In the genomic region with DNA sequence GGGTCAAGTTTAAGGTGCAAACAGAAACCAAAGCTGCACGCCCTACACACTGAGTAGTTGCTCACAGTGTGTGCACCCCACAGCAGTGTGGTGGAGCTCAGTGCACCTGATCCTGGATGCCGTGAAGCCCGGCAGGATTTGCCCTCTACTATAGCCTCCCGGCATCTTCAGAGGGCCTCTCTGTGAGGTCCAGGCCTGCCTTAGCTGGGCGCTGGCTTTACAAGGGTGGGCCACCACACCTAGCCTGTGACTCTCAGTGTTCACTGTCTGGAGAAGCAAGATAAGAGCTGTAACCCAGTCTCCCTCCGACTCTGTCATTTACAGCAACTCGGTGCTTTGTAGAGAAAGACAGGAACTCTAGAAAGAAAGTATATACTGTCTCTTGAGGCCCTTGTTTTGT, we compare ENCODE assay signal across 16 mouse cellular contexts. TPM values are rescaled to one million over a fixed set of nuclear protein-coding genes. Genes with fewer than 3 reads are reported as not detected.
DNase-seq lines count a peak whose midpoint lies in the region; ATAC-seq lines count a peak whose summit lies in the region.
"Had no signal": no experiment of that assay in that cellular context is flagged by ENCODE, and none has a peak within 500 bp of the region (broad histone marks: within the 10 kb centered on the region; RNA-seq: fewer than 3 reads in every experiment).

No protein-coding gene starts in this region.

- no peak overlapping the region for H3K4me3 ChIP-seq in heart, embryonic 11.5 days (ENCODE audit: low read depth, low read length)
- H3K4me3 ChIP-seq in limb, embryonic 10.5 days, result no peak overlapping the region
- H3K4me3 ChIP-seq: embryonic facial prominence, embryonic 15.5 days; gastrocnemius, adult 2 months; midbrain, embryonic 13.5 days; neural tube, embryonic 15.5 days had no signal

- ATAC-seq in heart, embryonic 11.5 days (replicated peaks; ENCODE audit: insufficient number of reproducible peaks, low FRiP score, low TSS enrichment), result peak; percentile 86
- ATAC-seq in megakaryocyte-erythroid progenitor cell, adult 5-6 weeks (replicated peaks; ENCODE audit: low FRiP score, low TSS enrichment, poor library complexity, severe bottlenecking), result peak; percentile 71
- ATAC-seq: midbrain, embryonic 13.5 days had no signal

- peak overlapping the region; percentile 79 for H3K27ac ChIP-seq in heart, embryonic 11.5 days (ENCODE audit: low read depth, low read length)
- peak overlapping the region; percentile 23; the same call in 1 of the 2 replicates for H3K27ac ChIP-seq in limb, embryonic 10.5 days
- H3K27ac ChIP-seq: embryonic facial prominence, embryonic 15.5 days; midbrain, embryonic 13.5 days; neural tube, embryonic 15.5 days had no signal

- H3K4me2 ChIP-seq in heart, embryonic 11.5 days, result peak overlapping the region; percentile 52
- H3K4me2 ChIP-seq: embryonic facial prominence, embryonic 15.5 days; midbrain, embryonic 13.5 days; neural tube, embryonic 15.5 days had no signal

- no peak for DNase-seq in heart, postnatal 25 days (ENCODE audit: low spot score)
- DNase-seq in MEL-GATA-1-ER (ENCODE audit: extremely low read depth, low read depth), result peak; percentile 85
- no peak for DNase-seq in limb, embryonic 10.5 days (ENCODE audit: low spot score)
- DNase-seq in layer of hippocampus, adult 18-20 months (ENCODE audit: low spot score in 2 of 2), result no peak
- DNase-seq in thymus, postnatal 10 days (ENCODE audit: low spot score in 2 of 2), result no peak
- DNase-seq in gastrocnemius, adult 8-10 months (ENCODE audit: low spot score in 2 of 2), result no peak
- DNase-seq: cerebellum, adult 9-11 months; gastrocnemius, adult 2 months; heart, postnatal 4 days; right cerebral cortex, postnatal 25 days; thymus, postnatal 14 days had no signal

- intact Hi-C loops in heart, postnatal 25 days (cut with DNase I), result no loop called here

- no peaks in the 10 kb centered on the region for H3K9me3 ChIP-seq in heart, embryonic 11.5 days (replicated peaks; ENCODE audit: control insufficient read depth, low read length)
- H3K9me3 ChIP-seq in limb, embryonic 10.5 days (replicated peaks), result no peaks in the 10 kb centered on the region
- H3K9me3 ChIP-seq: embryonic facial prominence, embryonic 15.5 days; midbrain, embryonic 13.5 days; neural tube, embryonic 15.5 days had no signal

- H3K4me1 ChIP-seq in heart, embryonic 11.5 days (ENCODE audit: control insufficient read depth, insufficient read depth, low read length), result peaks cover 42% of the 10 kb centered on the region
- H3K4me1 ChIP-seq in limb, embryonic 10.5 days, result peaks cover 42% of the 10 kb centered on the region

- peak overlapping the region; percentile 40 for H3K9ac ChIP-seq in heart, embryonic 11.5 days (ENCODE audit: low read depth, low read length)
- H3K9ac ChIP-seq: embryonic facial prominence, embryonic 15.5 days; midbrain, embryonic 13.5 days; neural tube, embryonic 15.5 days had no signal

- H3K36me3 ChIP-seq in heart, embryonic 11.5 days (ENCODE audit: control insufficient read depth, insufficient read depth, low read length), result peaks cover 9% of the 10 kb centered on the region
- peaks cover 63% of the 10 kb centered on the region for H3K36me3 ChIP-seq in limb, embryonic 10.5 days

- WGBS in heart, embryonic 11.5 days (ENCODE audit: insufficient replicate concordance), result 39% methylated on average over 7 of the region's 7 CpGs
- 89% methylated on average over 7 of the region's 7 CpGs for WGBS in limb, embryonic 10.5 days

- no peaks in the 10 kb centered on the region for H3K27me3 ChIP-seq in heart, embryonic 11.5 days (ENCODE audit: control insufficient read depth, insufficient read depth, low read length)
- H3K27me3 ChIP-seq in limb, embryonic 10.5 days (ENCODE audit: low read depth, poor library complexity, severe bottlenecking), result no peaks in the 10 kb centered on the region
- H3K27me3 ChIP-seq: embryonic facial prominence, embryonic 15.5 days; midbrain, embryonic 13.5 days; neural tube, embryonic 15.5 days had no signal

RNA-seq across cellular contexts. Expression of gene Glrx5, which starts 6.4 kb away (rescaled TPM):
- 214 and 254 TPM in 2 replicates for polyA plus RNA-seq in heart, embryonic 11.5 days (2014; fragmentation: Nextera tagmentation; extraction: Ambion mirVana)
- total RNA-seq in heart, postnatal 25 days (2021), result 10 to 100 TPM; 95.9 to 99.0 TPM
- 215 and 255 TPM in 2 replicates for polyA plus RNA-seq in limb, embryonic 10.5 days (2016; fragmentation: Nextera tagmentation; extraction: Ambion mirVana)
- 112 and 193 TPM in 2 replicates for total RNA-seq in megakaryocyte-erythroid progenitor cell, adult 5-6 weeks (2014; fragmentation: Nextera tagmentation)
- total RNA-seq in megakaryocyte-erythroid progenitor cell, adult 5-6 weeks (2017), result 59.2 and 86.9 TPM in 2 replicates
- 10 to 100 TPM; 45.9 to 46.2 TPM for total RNA-seq in layer of hippocampus, adult 18-20 months (2021)
- 10 to 100 TPM; 57.5 to 66.9 (median 60.3) TPM for total RNA-seq in gastrocnemius, adult 8-10 months (2022)

RNA-seq across cellular contexts. Expression of gene Syne3, which starts 29.3 kb away (rescaled TPM):
- polyA plus RNA-seq in heart, embryonic 11.5 days (2014; fragmentation: Nextera tagmentation; extraction: Ambion mirVana), result 0.10 and 0.42 TPM in 2 replicates
- 1 to 10 TPM; 6.2 to 7.1 TPM for total RNA-seq in heart, postnatal 25 days (2021)
- polyA plus RNA-seq in limb, embryonic 10.5 days (2016; fragmentation: Nextera tagmentation; extraction: Ambion mirVana), result 0.09 and 0.25 TPM in 2 replicates
- total RNA-seq in megakaryocyte-erythroid progenitor cell, adult 5-6 weeks (2014; fragmentation: Nextera tagmentation), result 10.9 and 15.7 TPM in 2 replicates
- 9.1 and 9.7 TPM in 2 replicates for total RNA-seq in megakaryocyte-erythroid progenitor cell, adult 5-6 weeks (2017)
- 1 to 10 TPM; 2.0 to 2.3 TPM for total RNA-seq in layer of hippocampus, adult 18-20 months (2021)
- total RNA-seq in gastrocnemius, adult 8-10 months (2022), result 1 to 10 TPM; 2.9 to 5.0 (median 3.6) TPM
